Mouse (Mus musculus) ES-Bruce4 (cell line): ENCODE data around the gene Yap1. TPM values are rescaled to one million over a fixed set of nuclear protein-coding genes. Genes with fewer than 3 reads are reported as not detected.

Experiments used
- H3K27ac ChIP-seq: 2 replicates; pipeline ENCODE4 v1.5.1; 2012; ENCODE audit warnings: low read length, inconsistent platforms; ENCODE audit not compliant: insufficient read depth
- H3K27me3 ChIP-seq: 2 replicates; pipeline ENCODE4 v1.6.1; 2012; ENCODE audit warnings: mild to moderate bottlenecking, low read length, inconsistent platforms; ENCODE audit not compliant: control insufficient read depth, poor library complexity, insufficient read depth, severe bottlenecking
- H3K36me3 ChIP-seq: 2 replicates; pipeline ENCODE4 v1.6.1; 2012; ENCODE audit warnings: inconsistent platforms, mild to moderate bottlenecking, low read length, moderate library complexity; ENCODE audit not compliant: control insufficient read depth, poor library complexity, insufficient read depth, severe bottlenecking
- H3K4me1 ChIP-seq: one replicate; pipeline ENCODE4 v1.8.1; 2011; ENCODE audit warnings: low read length; ENCODE audit not compliant: control insufficient read depth, insufficient read depth
- H3K4me3 ChIP-seq: 2 replicates; pipeline ENCODE4 v1.5.1; 2011; ENCODE audit warnings: low read depth, mild to moderate bottlenecking, low read length
- H3K9ac ChIP-seq: 2 replicates; pipeline ENCODE4 v1.6.1; 2012; ENCODE audit warnings: low read depth, mild to moderate bottlenecking, inconsistent platforms; ENCODE audit not compliant: poor library complexity, severe bottlenecking
- H3K9me3 ChIP-seq: replicated peaks from 2 replicates; pipeline ENCODE4 v1.6.1; 2012; ENCODE audit warnings: mild to moderate bottlenecking, low read length, inconsistent platforms; ENCODE audit not compliant: control insufficient read depth, poor library complexity, insufficient read depth, severe bottlenecking
- CTCF ChIP-seq: IDR thresholded peaks from one replicate; pipeline ENCODE4 v1.8.1; 2011; ENCODE audit warnings: low read depth, low read length
- EP300 ChIP-seq: IDR thresholded peaks from 2 replicates; pipeline ENCODE4 v1.6.1; 2011; ENCODE audit warnings: low read depth, low read length; ENCODE audit not compliant: insufficient read depth
- POLR2A ChIP-seq: IDR thresholded peaks from one replicate; pipeline ENCODE4 v1.8.1; 2011; ENCODE audit warnings: low read length; ENCODE audit not compliant: insufficient read depth
- polyA plus RNA-seq: library from polyadenylated mRNA; stranded (reverse); fragments of >200 nt; gene quantifications from 2 replicates; pipeline ENCODE4 v1.2.4, GENCODE M21; 2011; ENCODE audit warnings: low read depth; ENCODE audit not compliant: missing spikeins, insufficient read depth, insufficient read length

Yap1 gene
- polyA plus RNA-seq, result 131 and 135 TPM in 2 replicates

DNA sequence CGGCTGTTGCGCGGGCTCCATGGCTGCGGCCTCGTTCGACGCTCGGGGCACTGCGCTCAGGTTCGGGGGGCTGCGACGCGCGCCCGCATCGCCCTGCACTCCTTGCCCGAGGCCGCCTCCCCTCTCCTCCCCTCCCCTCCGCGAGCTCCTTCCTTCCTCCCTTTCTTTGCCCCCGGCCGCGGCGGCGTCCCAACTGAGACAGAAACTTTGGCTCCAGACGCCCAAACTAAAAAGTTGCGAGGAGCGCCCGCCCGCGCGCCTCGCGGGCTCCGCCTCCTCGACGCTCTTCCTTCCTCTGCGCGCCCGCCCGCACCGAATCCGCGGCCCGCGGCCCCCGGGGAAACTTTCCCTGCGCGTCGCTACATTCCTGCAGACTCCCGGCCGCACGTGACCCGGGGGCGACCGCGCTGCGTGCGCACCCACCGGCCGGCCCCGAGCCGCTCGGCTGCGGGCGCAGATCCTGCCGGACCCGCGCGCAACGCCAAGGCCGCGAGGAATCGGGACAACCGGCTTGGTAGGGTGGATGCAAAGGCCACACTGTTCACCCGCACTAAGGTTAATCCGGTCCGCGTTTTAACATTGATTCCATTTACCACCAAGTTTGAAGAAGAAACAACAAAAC is at the start of gene Yap1:
Yap1 (minus strand) TSS at position 227 of the 622 bp plus-strand sequence.
- peak within 1 kb of the TSS; percentile 85 for H3K4me3 ChIP-seq
- H3K4me1 ChIP-seq, result no peaks in the 10 kb centered on the region
- no peaks in the 10 kb centered on the region for H3K27me3 ChIP-seq
- TF ChIP-seq CTCF (no peak), EP300 (0 out of 2 replicates have a peak, but pooled peaks have one; percentile 10)
- H3K36me3 ChIP-seq, result peaks cover 13% of the 10 kb centered on the region; the same call in 1 of the 2 replicates
- no peaks in the 10 kb centered on the region for H3K9me3 ChIP-seq
- peak within 1 kb of the TSS; percentile 96 for H3K9ac ChIP-seq
- peak within 1 kb of the TSS; percentile 70 for H3K27ac ChIP-seq

DNA sequence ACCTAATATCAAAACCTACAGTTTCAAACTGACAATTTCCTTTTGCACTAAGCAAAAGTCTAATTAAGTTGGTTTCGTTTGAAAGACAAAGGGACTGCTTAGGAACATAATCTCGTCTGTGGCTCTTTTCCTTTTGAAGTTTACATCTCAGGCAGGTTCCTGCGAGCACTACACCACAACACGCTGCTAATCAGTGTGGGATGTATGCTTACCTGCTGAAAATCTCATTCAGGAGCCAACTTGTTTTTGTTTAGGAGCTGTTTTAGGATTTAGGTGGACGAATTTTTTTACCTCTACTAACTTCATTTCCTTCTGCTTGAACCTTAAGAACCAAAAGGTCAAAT is 38.6 kb upstream of the Yap1 start:
- no peaks in the 10 kb centered on the region for H3K27me3 ChIP-seq
- no peak for TF ChIP-seq CTCF
- no peak for TF ChIP-seq EP300
- TF ChIP-seq POLR2A, result no peak
- H3K36me3 ChIP-seq, result no peaks in the 10 kb centered on the region
- 0 out of 2 replicates have a peak overlapping the region, but pooled peaks have one; percentile 11 for H3K9ac ChIP-seq
- no peaks in the 10 kb centered on the region for H3K4me1 ChIP-seq
- no peaks in the 10 kb centered on the region for H3K9me3 ChIP-seq
- peak overlapping the region; percentile 59 for H3K27ac ChIP-seq
- no peak overlapping the region for H3K4me3 ChIP-seq

DNA sequence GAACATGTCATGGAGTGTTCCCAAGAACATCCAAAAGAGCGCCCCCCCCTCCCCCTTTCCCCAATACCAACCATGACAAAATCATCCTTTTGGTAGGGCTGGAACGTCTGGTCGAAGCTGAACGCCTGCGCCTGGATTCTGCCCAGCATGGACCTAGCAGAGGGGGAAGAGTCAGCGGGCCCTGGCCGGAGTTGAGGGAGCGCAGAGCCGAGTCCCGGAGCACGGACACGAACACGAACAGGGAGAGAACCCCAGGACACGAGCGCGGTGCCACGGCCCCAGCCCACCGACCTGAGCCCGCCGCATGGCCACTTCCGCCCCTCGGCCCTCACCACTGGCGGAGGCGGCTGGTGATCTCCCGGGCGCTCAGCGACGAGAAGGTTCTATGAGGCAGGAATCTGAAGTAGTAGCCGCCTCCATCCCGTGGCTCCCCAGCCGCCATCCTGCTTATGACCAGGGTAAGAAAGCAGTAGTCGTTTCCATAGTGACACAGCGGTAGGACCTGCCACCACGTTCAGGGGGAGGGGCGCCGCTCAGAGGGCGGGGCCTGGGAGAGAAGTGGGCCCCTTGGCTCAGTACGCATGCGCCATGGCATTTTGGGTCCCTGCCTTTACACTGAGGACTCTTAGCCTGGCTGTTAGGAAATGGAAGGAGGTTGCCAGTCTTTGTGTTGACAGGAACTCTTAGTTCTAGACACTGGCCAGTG is 38.1 kb upstream of the Yap1 start, which contains the start of gene Cfap300:
Cfap300 (minus strand) TSS at position 486 of the 706 bp plus-strand sequence.
- Histone ChIP-seq H3K4me1 (no peaks in the 10 kb centered on the region), H3K27ac (peak within 1 kb of the TSS; percentile 59), H3K9ac (peak within 1 kb of the TSS; percentile 69), H3K27me3 (no peaks in the 10 kb centered on the region), H3K36me3 (no peaks in the 10 kb centered on the region), H3K4me3 (peak within 1 kb of the TSS; percentile 93), H3K9me3 (no peaks in the 10 kb centered on the region)
- TF ChIP-seq POLR2A (peak; percentile 81), CTCF (no peak), EP300 (no peak)

DNA sequence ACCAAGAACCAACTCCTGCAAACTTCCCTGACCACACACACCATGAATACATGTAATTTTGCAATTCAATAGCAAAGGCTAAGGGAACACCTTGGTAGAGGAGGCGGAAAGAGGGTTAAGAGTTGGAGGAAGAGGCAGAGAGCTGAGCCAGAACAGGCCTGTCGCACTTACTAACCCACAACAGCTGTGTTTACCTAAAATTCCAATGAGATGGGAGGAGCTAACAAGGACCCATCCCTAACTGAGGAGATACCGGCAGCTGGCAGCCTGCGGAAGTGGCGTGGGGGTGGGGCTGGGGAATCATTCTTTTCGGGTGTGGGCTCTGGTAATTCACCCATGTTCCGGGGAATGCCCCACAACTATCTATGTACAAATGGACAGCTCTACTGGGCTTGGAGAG is 31.1 kb upstream of the Yap1 start:
- H3K4me3 ChIP-seq, result peak overlapping the region; percentile 48
- no peaks in the 10 kb centered on the region for H3K36me3 ChIP-seq
- H3K4me1 ChIP-seq, result no peaks in the 10 kb centered on the region
- H3K27me3 ChIP-seq, result no peaks in the 10 kb centered on the region
- TF ChIP-seq CTCF (no peak), EP300 (peak; percentile 87), POLR2A (no peak)
- no peak overlapping the region for H3K9ac ChIP-seq
- no peaks in the 10 kb centered on the region for H3K9me3 ChIP-seq
- peak overlapping the region; percentile 83 for H3K27ac ChIP-seq

DNA sequence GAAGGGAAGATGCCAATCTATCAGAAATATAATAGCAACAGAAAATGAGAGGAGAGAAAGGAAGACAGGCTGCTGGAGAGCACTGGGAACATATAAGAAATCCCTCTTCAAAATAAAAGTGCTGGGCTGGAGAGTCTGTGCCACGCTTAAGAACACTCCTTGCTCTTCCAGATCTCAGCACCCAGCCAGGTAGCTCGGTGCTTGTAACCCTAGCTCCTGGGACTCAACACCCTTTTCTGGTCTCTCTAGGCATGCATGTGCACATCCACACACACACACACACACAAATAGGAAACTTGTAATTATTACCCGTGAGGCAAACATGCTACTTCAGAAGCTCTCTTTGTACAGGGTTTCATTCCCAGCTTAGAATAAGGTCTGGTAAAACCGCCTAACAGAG is 30.7 kb upstream of the Yap1 start:
- TF ChIP-seq EP300 (no peak), POLR2A (no peak), CTCF (no peak)

DNA sequence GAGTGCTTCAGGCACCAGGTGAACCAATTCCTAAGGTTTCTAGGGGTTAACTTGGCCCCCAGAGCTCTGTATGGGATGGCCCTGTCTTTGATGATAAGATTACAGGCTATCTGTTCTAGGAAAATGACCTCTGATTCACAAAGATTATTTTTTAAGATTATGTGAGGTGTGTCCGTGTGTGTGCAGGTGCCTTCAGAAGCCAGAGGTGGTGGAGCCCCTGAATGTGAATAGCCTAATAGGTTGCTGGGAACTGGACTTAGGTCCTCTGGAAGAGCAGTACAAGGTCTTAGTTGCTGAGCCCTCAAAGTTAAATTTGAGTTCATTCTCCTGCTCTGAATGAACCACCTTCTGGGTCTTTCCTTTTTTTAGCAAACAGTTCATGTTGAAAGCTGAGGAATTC is 29.7 kb upstream of the Yap1 start:
- Histone ChIP-seq H3K4me1 (no peaks in the 10 kb centered on the region), H3K9me3 (no peaks in the 10 kb centered on the region), H3K27ac (no peak overlapping the region), H3K4me3 (no peak overlapping the region), H3K9ac (no peak overlapping the region), H3K36me3 (no peaks in the 10 kb centered on the region), H3K27me3 (no peaks in the 10 kb centered on the region)
- no peak for TF ChIP-seq CTCF
- TF ChIP-seq POLR2A, result no peak
- TF ChIP-seq EP300, result no peak

More for the DNA sequence above, 30.7 kb upstream of the Yap1 start:
- no peak overlapping the region for H3K9ac ChIP-seq
- H3K4me1 ChIP-seq, result no peaks in the 10 kb centered on the region
- H3K9me3 ChIP-seq, result no peaks in the 10 kb centered on the region
- H3K4me3 ChIP-seq, result peak overlapping the region; percentile 48; the same call in 1 of the 2 replicates
- H3K27me3 ChIP-seq, result no peaks in the 10 kb centered on the region
- H3K27ac ChIP-seq, result peak overlapping the region; percentile 83
- H3K36me3 ChIP-seq, result no peaks in the 10 kb centered on the region
